Mouse (Mus musculus) thymus, adult 2 months (tissue): ENCODE results near the gene Whrn. TPM values are rescaled to one million over a fixed set of nuclear protein-coding genes. Genes with fewer than 3 reads are reported as not detected.

Experiments
- DNase-seq: peaks from one replicate; pipeline ENCODE4 v3.0.0; 2021
- H3K27ac ChIP-seq: fragments of 200-500 bp; 2 replicates; pipeline ENCODE4 v1.5.1; 2012; ENCODE audit warnings: low read length, control low read depth; ENCODE audit not compliant: control insufficient read depth, insufficient read depth
- H3K27me3 ChIP-seq: fragments of 200-500 bp; 2 replicates; pipeline ENCODE4 v1.6.1; 2012; ENCODE audit warnings: mild to moderate bottlenecking, low read length, moderate library complexity, mixed read lengths; ENCODE audit not compliant: control insufficient read depth, insufficient read depth
- H3K36me3 ChIP-seq: fragments of 200-500 bp; 2 replicates; pipeline ENCODE4 v1.6.1; 2012; ENCODE audit warnings: mild to moderate bottlenecking, low read length, moderate library complexity; ENCODE audit not compliant: control insufficient read depth, insufficient read depth
- H3K4me1 ChIP-seq: fragments of 200-500 bp; replicated peaks from 2 replicates; pipeline ENCODE4 v1.6.1; 2012; ENCODE audit warnings: low read length; ENCODE audit not compliant: control insufficient read depth, insufficient read depth
- H3K4me3 ChIP-seq: fragments of 200-500 bp; 2 replicates; pipeline ENCODE4 v1.5.1; 2012; ENCODE audit warnings: mild to moderate bottlenecking, low read length, control low read depth, moderate library complexity; ENCODE audit not compliant: control insufficient read depth, insufficient read depth
- CTCF ChIP-seq: fragments of 200-500 bp; IDR thresholded peaks from 2 replicates; pipeline ENCODE4 v1.5.1; 2012; ENCODE audit warnings: mild to moderate bottlenecking, control low read depth, low read length, moderate library complexity, borderline replicate concordance; ENCODE audit not compliant: control insufficient read depth, poor library complexity, insufficient read depth; ENCODE audit errors: extremely low read depth
- POLR2A ChIP-seq: fragments of 200-500 bp; IDR thresholded peaks from 2 replicates; pipeline ENCODE4 v1.6.1; 2012; ENCODE audit warnings: mild to moderate bottlenecking, low read length, control low read depth, moderate library complexity; ENCODE audit not compliant: control insufficient read depth, poor library complexity, insufficient read depth; ENCODE audit errors: extremely low read depth
- WGBS: fragments of 180-500 bp; shearing (Covaris S2); methylation state at CpG from one replicate; pipeline ENCODE4 v1.1.7; 2018; 5-methylcytosine and 5-hydroxymethylcytosine counted together
- polyA plus RNA-seq: library from polyadenylated mRNA; depleted of rRNA; stranded (reverse); fragments of >200 nt; gene quantifications from 2 replicates; pipeline ENCODE4 v1.2.3, GENCODE M21; 2012

Whrn gene
- polyA plus RNA-seq, 1 experiment = 132 TPM

DNA sequence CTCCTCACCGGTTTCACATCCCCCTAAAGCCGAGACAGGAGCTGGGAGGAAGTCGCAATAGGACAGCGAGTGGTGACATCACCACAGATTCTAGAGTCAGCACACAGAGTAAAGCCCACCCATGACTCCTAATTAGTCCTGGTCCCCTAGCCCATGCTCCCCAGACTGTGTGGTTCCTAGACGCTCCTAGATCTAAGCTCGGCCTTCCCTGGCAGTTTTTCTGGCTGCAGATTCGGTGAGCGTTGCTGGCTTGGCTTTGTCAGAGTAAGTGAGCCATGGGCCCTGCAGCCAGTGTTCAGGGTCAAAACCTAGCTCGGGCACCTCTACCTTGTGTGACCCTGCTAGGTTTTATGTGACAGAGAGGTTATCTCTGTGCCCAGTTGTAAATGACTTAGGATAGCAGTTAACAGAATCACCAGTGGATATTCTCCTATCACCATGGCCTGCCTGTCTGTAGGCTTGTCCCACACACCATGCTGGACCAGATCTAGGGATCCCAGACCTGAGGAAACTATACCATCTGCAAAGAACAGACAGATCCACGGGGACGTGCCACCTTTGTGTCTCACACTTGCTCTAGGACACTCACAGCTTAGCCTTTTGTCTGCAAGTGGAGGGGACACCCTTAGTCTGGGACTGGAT lies 105.8 kb downstream of the Whrn start:
- WGBS = 78% methylated on average over 11 of the region's 11 CpGs
- no peak for DNase-seq
- H3K27me3 ChIP-seq = no peaks in the 10 kb centered on the region
- no peak for TF ChIP-seq CTCF
- no peak for TF ChIP-seq POLR2A
- peaks cover 41% of the 10 kb centered on the region for H3K36me3 ChIP-seq
- peak overlapping the region; percentile 74 for H3K27ac ChIP-seq
- H3K4me3 ChIP-seq = no peak overlapping the region
- H3K4me1 ChIP-seq = peaks cover 86% of the 10 kb centered on the region

DNA sequence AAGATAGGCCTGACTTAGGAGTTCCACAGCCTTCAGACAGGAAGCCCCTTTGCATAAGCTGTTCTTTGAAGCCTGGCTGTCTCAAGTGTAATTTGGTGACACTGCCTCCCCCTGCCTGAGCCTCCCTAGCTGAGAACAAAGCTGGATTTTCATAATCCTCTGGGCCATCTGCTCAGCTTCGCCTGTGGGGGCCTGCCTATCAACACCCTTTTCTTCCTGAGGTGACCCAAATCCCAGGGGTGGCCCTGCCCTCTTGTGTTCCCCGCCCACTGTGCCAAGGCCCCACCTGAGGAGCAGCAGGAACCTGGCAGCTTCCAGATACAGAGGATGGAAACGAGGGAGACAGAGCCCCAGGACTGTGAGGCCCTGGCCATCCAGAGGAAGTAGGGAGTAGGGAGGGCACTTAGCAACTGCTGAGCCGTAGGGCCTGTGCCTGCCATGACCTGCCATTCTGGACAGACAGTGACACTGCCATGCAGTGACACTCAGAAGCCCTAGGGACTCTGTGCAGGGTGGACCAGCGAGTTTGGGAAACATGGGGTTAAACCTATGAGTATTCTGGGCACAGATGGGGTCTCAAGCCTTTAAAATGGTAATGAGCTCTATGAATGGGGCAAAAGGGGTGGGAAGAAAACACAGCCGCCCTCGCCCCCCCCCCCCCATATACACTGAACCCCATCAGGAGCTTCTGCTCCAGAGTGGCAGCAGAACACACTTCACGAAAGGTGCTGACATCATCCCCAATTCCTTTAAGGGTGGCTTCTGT lies 106.5 kb downstream of the Whrn start:
- H3K4me3 ChIP-seq = no peak overlapping the region
- H3K4me1 ChIP-seq = peaks cover 81% of the 10 kb centered on the region
- H3K36me3 ChIP-seq = peaks cover 38% of the 10 kb centered on the region
- no peak for TF ChIP-seq CTCF
- no peak for TF ChIP-seq POLR2A
- H3K27me3 ChIP-seq = no peaks in the 10 kb centered on the region
- peak; percentile 54 for DNase-seq
- WGBS = 51% methylated on average over 8 of the region's 8 CpGs
- peak overlapping the region; percentile 74 for H3K27ac ChIP-seq

DNA sequence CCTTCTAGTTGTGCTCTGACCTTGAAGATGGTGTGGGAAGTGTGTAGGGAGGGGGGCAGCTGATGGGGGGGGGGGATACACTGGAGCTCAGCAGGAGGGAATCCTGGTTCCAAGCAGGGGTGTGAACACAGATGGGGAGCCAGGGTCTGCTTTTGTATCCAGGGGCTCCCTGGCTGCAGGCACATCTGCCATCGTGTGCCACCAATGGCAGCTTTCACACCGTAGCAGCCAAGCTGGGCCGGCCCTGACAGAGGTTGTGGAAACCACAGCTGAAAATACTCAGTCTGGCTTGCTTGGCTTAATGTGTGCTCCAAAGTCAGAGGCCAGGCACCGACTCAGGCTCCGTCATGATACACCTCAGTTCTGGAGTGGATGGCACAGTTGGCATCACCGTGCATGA lies 107.8 kb downstream of the Whrn start:
- Histone ChIP-seq H3K4me1 (peaks cover 76% of the 10 kb centered on the region), H3K36me3 (peaks cover 38% of the 10 kb centered on the region)

DNA sequence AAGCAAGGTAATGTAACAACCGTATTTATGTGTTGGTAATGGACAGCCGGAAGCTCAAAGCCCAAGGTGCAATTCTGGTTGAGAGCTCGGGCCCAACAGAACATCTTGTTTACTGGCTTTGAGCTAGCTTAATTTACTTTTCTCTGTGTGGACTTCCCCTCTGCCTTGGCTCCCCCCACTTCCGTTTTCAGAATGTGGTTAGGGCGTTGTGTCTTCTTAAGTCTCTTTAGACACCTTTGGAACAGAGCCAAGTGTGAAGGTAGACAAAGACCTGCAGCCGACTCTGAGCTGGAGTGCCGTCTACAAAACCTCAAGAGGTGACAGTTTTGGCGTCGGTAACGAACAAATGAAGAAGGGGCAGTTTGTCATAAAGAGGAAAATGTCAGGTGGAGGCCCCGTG lies 110.0 kb downstream of the Whrn start:
- peak; percentile 84 for DNase-seq
- peak overlapping the region; percentile 61 for H3K4me3 ChIP-seq

More for the DNA sequence above, 107.8 kb downstream of the Whrn start:
- Histone ChIP-seq H3K4me3 (no peak overlapping the region), H3K27ac (peak overlapping the region; percentile 14; the same call in 1 of the 2 replicates), H3K27me3 (no peaks in the 10 kb centered on the region)
- TF ChIP-seq POLR2A = no peak
- TF ChIP-seq CTCF = no peak
- DNase-seq = no peak
- WGBS = 54% methylated on average over 6 of the region's 6 CpGs

DNA sequence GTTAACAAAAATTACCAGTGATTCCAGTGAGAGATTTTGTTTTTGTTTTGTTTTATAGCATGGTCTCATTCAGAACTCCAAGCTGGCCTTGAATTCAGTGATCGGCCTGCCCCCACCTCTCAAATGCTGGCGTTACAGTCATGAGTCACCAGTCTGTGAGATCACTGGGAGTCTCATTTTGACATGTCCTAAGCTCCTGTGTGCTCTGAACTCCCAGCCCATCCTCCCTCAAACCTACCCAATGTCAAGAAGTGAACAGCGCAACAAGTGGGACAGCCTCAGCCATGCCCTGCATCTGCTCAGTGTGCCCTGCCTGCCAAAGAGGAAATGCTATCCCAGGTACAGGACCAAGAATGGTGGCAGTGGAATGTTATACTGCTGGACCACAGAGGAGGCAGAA lies 110.5 kb downstream of the Whrn start:
- Histone ChIP-seq H3K27ac (peak overlapping the region; percentile 95), H3K4me1 (peaks cover 51% of the 10 kb centered on the region), H3K4me3 (no peak overlapping the region), H3K27me3 (no peaks in the 10 kb centered on the region), H3K36me3 (peaks cover 43% of the 10 kb centered on the region)
- no peak for TF ChIP-seq CTCF
- 0 out of 2 replicates have a peak, but pooled peaks have one; percentile 18 for TF ChIP-seq POLR2A
- DNase-seq = no peak
- 77% methylated on average over 3 of the region's 3 CpGs for WGBS

More for the DNA sequence above, 110.0 kb downstream of the Whrn start:
- 0 out of 2 replicates have a peak, but pooled peaks have one; percentile 41 for TF ChIP-seq POLR2A
- no peak for TF ChIP-seq CTCF
- Histone ChIP-seq H3K36me3 (peaks cover 43% of the 10 kb centered on the region), H3K4me1 (peaks cover 56% of the 10 kb centered on the region), H3K27ac (peak overlapping the region; percentile 95), H3K27me3 (no peaks in the 10 kb centered on the region)
- WGBS = 2% methylated on average over 11 of the region's 11 CpGs

DNA sequence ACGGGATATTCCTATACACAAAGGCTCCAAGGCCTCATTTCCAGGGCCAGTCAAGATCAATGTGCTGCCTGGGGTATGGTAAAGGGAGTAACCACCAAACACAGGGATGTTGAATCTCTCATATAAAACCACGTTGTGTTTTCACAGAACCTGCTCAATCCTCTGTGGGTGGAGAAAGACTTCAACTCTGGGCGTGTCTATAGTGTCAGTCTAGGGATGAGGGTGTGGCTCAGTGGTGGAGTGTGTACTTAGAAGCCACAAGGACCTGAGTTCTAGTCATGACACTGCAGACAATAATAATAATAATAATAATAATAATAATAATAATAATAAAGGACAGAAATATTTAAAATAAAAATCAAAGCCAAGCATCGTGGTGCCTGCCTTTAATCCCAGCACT lies 111.5 kb downstream of the Whrn start:
- no peaks in the 10 kb centered on the region for H3K27me3 ChIP-seq
- WGBS = 80% methylated on average over 4 of the region's 4 CpGs
- no peak for TF ChIP-seq POLR2A
- no peak for TF ChIP-seq CTCF
- H3K36me3 ChIP-seq = peaks cover 51% of the 10 kb centered on the region
- DNase-seq = no peak
- no peak overlapping the region for H3K4me3 ChIP-seq
- peaks cover 41% of the 10 kb centered on the region for H3K4me1 ChIP-seq
- no peak overlapping the region for H3K27ac ChIP-seq
